Mouse (Mus musculus) embryonic facial prominence, embryonic 14.5 days (tissue): Measurements from ENCODE around the gene Prickle2. TPM values are rescaled to one million over a fixed set of nuclear protein-coding genes. Genes with fewer than 3 reads are reported as not detected.

ENCODE experiments used
- ATAC-seq: fragments of 200-750 bp; cut with Nextera tagmentation; 2 replicates; pipeline ENCODE4 v1.8.0; 2017; ENCODE audit warnings: low read depth, moderate number of reproducible peaks, moderate TSS enrichment
- DNase-seq: peaks from one replicate; pipeline ENCODE4 v3.0.0-alpha.2; 2015; ENCODE audit warnings: low spot score
- H3K27ac ChIP-seq: fragments of 300-500 bp; sonication (generic); replicated peaks from 2 replicates; pipeline ENCODE4 v1.5.1; 2014; ENCODE audit warnings: low read depth, mild to moderate bottlenecking, low read length, moderate library complexity
- H3K27me3 ChIP-seq: fragments of 300-500 bp; sonication (generic); replicated peaks from 2 replicates; pipeline ENCODE4 v1.6.1; 2014; ENCODE audit warnings: low read length; ENCODE audit not compliant: control insufficient read depth, insufficient read depth
- H3K36me3 ChIP-seq: fragments of 300-500 bp; sonication (generic); 2 replicates; pipeline ENCODE4 v1.6.1; 2014; ENCODE audit warnings: low read length, mixed read lengths; ENCODE audit not compliant: control insufficient read depth, insufficient read depth
- H3K4me1 ChIP-seq: fragments of 300-500 bp; sonication (generic); 2 replicates; pipeline ENCODE4 v1.6.1; 2014; ENCODE audit warnings: antibody characterized with exemption, low read length; ENCODE audit not compliant: control insufficient read depth, insufficient read depth
- H3K4me2 ChIP-seq: fragments of 300-500 bp; sonication (generic); 2 replicates; pipeline ENCODE4 v1.6.1; 2014; ENCODE audit warnings: low read depth, mild to moderate bottlenecking, low read length, moderate library complexity, mixed read lengths
- H3K4me3 ChIP-seq: fragments of 300-500 bp; sonication (generic); 2 replicates; pipeline ENCODE4 v1.5.1; 2014; ENCODE audit warnings: low read depth, mild to moderate bottlenecking, low read length
- H3K9ac ChIP-seq: fragments of 300-500 bp; sonication (generic); 2 replicates; pipeline ENCODE4 v1.6.1; 2014; ENCODE audit warnings: low read depth, mild to moderate bottlenecking, low read length, moderate library complexity, mixed read lengths
- H3K9me3 ChIP-seq: fragments of 300-500 bp; sonication (generic); 2 replicates; pipeline ENCODE4 v1.6.1; 2016; ENCODE audit warnings: low read length; ENCODE audit not compliant: control insufficient read depth
- WGBS: fragments of 180-500 bp; shearing (Covaris S2); extraction: QIAGEN DNeasy Blood & Tissue Kit; methylation state at CpG from one replicate; pipeline ENCODE4 v1.1.7; 2014; 5-methylcytosine and 5-hydroxymethylcytosine counted together
- polyA plus RNA-seq: library from polyadenylated mRNA; unstranded; fragments of >200 nt; fragmentation: Nextera tagmentation; extraction: Ambion mirVana; gene quantifications from 2 replicates; pipeline ENCODE4 v1.2.1, GENCODE M21; 2014

Prickle2 gene
- polyA plus RNA-seq, 1 experiment from 2014 or later = 7.0 TPM

DNA sequence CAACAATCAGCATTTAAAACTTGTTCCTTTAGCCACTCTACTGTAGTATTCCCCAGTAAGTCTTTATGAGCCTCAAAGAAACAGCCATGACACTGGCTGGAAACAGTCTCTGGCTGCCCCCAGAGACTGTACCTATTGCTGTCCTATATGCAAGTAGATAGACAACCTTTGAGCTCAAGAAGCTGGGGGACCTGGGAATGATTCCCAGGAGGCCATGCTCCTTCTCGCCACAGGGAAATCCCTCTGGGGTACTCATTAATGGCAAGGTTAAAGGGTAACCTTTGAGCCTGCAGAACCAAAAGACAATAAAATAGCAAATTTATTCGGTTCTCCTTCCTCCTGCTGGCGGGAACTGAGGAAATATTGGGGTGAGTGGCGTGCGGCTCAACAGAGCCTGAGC is 8.1 kb downstream of the Prickle2 start:
- WGBS = 69% methylated on average over 5 of the region's 5 CpGs
- H3K9me3 ChIP-seq = no peaks in the 10 kb centered on the region
- no peak for DNase-seq

GRCm38 (mm10) chr6:92687317-92687716 is 18.6 kb downstream of the Prickle2 start:
- ATAC-seq (peak; percentile 92), DNase-seq (peak; percentile 70)
- H3K4me3 ChIP-seq = no peak overlapping the region
- H3K27ac ChIP-seq = no peak overlapping the region
- H3K4me2 ChIP-seq = no peak overlapping the region
- H3K9me3 ChIP-seq = no peaks in the 10 kb centered on the region
- no peaks in the 10 kb centered on the region for H3K27me3 ChIP-seq
- H3K36me3 ChIP-seq = no peaks in the 10 kb centered on the region
- H3K4me1 ChIP-seq = peaks cover 7% of the 10 kb centered on the region; the same call in 1 of the 2 replicates
- no peak overlapping the region for H3K9ac ChIP-seq
- 54% methylated on average over 5 of the region's 5 CpGs for WGBS

More for the DNA sequence above, 8.1 kb downstream of the Prickle2 start:
- Histone ChIP-seq H3K4me1 (no peaks in the 10 kb centered on the region), H3K27ac (no peak overlapping the region), H3K27me3 (no peaks in the 10 kb centered on the region), H3K4me3 (no peak overlapping the region), H3K4me2 (no peak overlapping the region), H3K9ac (no peak overlapping the region), H3K36me3 (no peaks in the 10 kb centered on the region)
- no peak for ATAC-seq

DNA sequence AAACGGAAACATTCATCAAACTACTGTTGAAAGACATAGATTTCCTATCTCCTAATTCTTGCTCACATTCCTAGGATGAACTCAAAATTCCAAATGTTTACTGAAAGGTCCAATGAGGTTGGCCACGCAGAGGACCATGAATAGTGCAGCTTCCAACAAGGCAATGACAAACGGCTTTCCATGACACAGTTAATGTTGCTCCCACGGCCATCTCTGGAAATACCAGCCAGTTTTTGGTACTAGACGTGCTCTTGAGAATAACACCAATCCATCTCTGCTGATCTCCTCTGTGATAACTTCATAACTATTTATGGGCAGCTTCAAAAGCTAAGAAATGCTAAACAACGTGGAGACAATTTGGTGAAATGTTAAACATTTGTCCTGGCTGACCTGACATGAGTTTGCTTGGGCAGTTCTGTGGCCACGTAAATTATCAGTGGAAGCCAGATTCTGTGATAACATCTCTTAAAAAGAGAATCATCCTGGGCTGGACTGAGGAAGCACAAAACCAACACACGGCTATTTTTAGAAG is 31.5 kb downstream of the Prickle2 start:
- Histone ChIP-seq H3K36me3 (no peaks in the 10 kb centered on the region), H3K4me2 (no peak overlapping the region), H3K27ac (no peak overlapping the region), H3K9ac (no peak overlapping the region), H3K4me1 (no peaks in the 10 kb centered on the region), H3K4me3 (no peak overlapping the region), H3K27me3 (no peaks in the 10 kb centered on the region), H3K9me3 (no peaks in the 10 kb centered on the region)
- WGBS = 65% methylated on average over 8 of the region's 8 CpGs
- DNase-seq (no peak), ATAC-seq (no peak)

- no peak overlapping the region for H3K27ac ChIP-seq
- DNase-seq (no peak), ATAC-seq (no peak; the same call in 1 of the 2 replicates)
- H3K4me3 ChIP-seq = no peak overlapping the region
- H3K4me1 ChIP-seq = no peaks in the 10 kb centered on the region
- H3K27me3 ChIP-seq = no peaks in the 10 kb centered on the region
- WGBS = 73% methylated on average over 5 of the region's 5 CpGs
- H3K9ac ChIP-seq = no peak overlapping the region
- H3K36me3 ChIP-seq = no peaks in the 10 kb centered on the region
- H3K4me2 ChIP-seq = no peak overlapping the region
- no peaks in the 10 kb centered on the region for H3K9me3 ChIP-seq
Measured at GRCm38 (mm10) chr6:92670518-92671147, 35.3 kb downstream of the Prickle2 start.

DNA sequence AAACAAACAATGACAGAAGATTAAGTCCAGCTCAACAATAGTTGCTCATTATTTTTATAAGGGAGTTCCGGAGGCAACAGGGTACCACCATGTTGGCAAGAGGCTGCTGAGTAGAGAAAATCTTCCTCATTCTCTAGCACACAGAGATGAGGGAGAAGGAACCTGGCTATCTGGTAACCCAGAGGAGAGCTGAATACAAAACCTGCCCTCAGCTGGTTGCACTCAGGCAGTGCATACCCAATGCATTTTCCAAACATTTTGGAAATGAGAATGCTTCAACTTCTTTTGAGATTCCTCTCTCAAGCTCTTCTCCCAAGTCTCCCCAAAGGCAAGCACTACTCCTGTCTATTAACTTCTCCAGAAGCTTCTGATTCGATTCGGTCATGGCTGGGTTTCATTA is 36.3 kb downstream of the Prickle2 start:
- Histone ChIP-seq H3K4me3 (no peak overlapping the region), H3K4me2 (no peak overlapping the region), H3K9ac (no peak overlapping the region), H3K36me3 (no peaks in the 10 kb centered on the region), H3K4me1 (peaks cover 7% of the 10 kb centered on the region; the same call in 1 of the 2 replicates), H3K27ac (no peak overlapping the region), H3K27me3 (no peaks in the 10 kb centered on the region), H3K9me3 (no peaks in the 10 kb centered on the region)
- ATAC-seq (no peak), DNase-seq (no peak)
- WGBS = 89% methylated on average over 3 of the region's 3 CpGs

DNA sequence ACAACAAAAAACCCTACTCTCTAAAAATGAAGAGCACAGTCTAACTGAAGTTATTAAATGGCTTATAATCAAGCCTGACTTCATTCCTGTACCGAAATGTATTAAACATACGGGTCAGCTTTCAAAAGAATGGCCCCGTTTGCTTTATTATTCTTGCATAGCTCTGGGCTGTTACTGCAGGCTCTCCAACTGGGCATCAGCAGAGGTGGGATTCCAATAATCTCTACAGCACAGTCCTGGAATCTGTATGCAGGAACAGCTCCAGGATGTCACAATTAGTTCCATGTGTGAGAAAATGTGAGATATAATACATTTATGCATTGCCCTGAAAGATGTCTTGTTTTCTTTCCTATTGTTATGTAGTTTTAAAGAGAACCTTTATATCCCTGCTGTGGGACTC is 38.4 kb downstream of the Prickle2 start:
- Histone ChIP-seq H3K4me2 (no peak overlapping the region), H3K27ac (no peak overlapping the region; the same call in 1 of the 2 replicates), H3K27me3 (no peaks in the 10 kb centered on the region), H3K4me1 (peaks cover 9% of the 10 kb centered on the region; the same call in 1 of the 2 replicates), H3K9me3 (no peaks in the 10 kb centered on the region), H3K36me3 (no peaks in the 10 kb centered on the region), H3K4me3 (no peak overlapping the region), H3K9ac (no peak overlapping the region)
- DNase-seq (peak; percentile 59), ATAC-seq (no peak)
- WGBS = 34% methylated on average over 3 of the region's 3 CpGs

GRCm38 (mm10) chr6:92665530-92665989 is 40.4 kb downstream of the Prickle2 start:
- 0 out of 2 replicates have a peak, but pooled peaks have one; percentile 18 for ATAC-seq
- Histone ChIP-seq H3K4me1 (peaks cover 9% of the 10 kb centered on the region; the same call in 1 of the 2 replicates), H3K4me3 (no peak overlapping the region), H3K9me3 (no peaks in the 10 kb centered on the region), H3K36me3 (no peaks in the 10 kb centered on the region), H3K27ac (no peak overlapping the region), H3K9ac (no peak overlapping the region), H3K27me3 (no peaks in the 10 kb centered on the region), H3K4me2 (no peak overlapping the region)
- peak; percentile 57 for DNase-seq
- 4% methylated on average over 1 of the region's 1 CpGs for WGBS

- H3K4me2 ChIP-seq = no peak overlapping the region
- ATAC-seq (no peak), DNase-seq (no peak)
- no peak overlapping the region for H3K4me3 ChIP-seq
- H3K9ac ChIP-seq = no peak overlapping the region
- H3K9me3 ChIP-seq = no peaks in the 10 kb centered on the region
- no peak overlapping the region for H3K27ac ChIP-seq
- no peaks in the 10 kb centered on the region for H3K27me3 ChIP-seq
- 84% methylated on average over 3 of the region's 3 CpGs for WGBS
- peaks cover 9% of the 10 kb centered on the region; the same call in 1 of the 2 replicates for H3K4me1 ChIP-seq
- H3K36me3 ChIP-seq = no peaks in the 10 kb centered on the region
Measured at GRCm38 (mm10) chr6:92663885-92664284, 42.1 kb downstream of the Prickle2 start.

DNA sequence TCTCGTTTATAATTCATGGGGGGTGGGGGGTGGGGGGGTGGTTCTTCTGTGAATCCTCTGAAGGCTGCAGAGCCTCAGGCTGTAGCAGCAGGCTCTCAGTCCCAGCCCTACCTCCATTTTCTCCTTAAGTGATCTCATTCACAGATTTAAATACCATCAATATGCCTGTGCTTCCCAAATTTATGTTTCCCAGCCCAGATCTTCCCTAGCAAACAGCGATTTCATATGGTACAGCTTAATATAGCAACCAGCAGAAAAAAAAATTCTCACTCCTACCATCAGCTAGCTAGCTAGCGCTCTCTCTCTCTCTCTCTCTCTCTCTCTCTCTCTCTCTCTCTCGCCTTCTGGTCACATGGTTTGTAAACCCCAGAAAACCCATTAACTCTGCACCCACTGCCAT is 42.5 kb downstream of the Prickle2 start:
- Histone ChIP-seq H3K9ac (no peak overlapping the region), H3K9me3 (no peaks in the 10 kb centered on the region), H3K27ac (no peak overlapping the region), H3K36me3 (no peaks in the 10 kb centered on the region), H3K4me3 (no peak overlapping the region), H3K4me1 (peaks cover 9% of the 10 kb centered on the region; the same call in 1 of the 2 replicates), H3K27me3 (no peaks in the 10 kb centered on the region), H3K4me2 (no peak overlapping the region)
- DNase-seq (no peak), ATAC-seq (no peak)
- 43% methylated on average over 4 of the region's 4 CpGs for WGBS
